Mouse (Mus musculus): ENCODE data around the gene Thoc3.

Thoc3 gene

DNA sequence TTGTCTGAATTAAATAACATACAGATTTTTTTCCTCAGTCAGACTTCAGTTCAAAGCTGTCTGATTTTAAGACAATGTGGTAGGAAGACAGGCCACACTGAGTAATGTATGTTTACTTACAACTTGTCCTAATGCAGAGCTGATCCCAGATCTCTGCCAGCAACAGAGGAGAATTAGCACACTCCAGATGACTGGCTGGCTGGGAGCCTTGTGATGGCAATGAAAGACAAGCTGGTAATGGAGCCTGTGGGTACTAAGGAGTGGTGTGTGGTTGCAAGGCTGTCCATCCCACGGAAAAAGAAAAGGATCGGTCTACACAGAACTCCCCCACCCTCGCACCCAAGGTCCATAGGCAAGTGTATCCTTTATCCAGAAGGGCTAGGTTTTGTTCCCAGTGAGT is 25.0 kb downstream of the Thoc3 start:
- no peak for DNase-seq (ENCODE audit: low spot score in 2 of 2)

DNA sequence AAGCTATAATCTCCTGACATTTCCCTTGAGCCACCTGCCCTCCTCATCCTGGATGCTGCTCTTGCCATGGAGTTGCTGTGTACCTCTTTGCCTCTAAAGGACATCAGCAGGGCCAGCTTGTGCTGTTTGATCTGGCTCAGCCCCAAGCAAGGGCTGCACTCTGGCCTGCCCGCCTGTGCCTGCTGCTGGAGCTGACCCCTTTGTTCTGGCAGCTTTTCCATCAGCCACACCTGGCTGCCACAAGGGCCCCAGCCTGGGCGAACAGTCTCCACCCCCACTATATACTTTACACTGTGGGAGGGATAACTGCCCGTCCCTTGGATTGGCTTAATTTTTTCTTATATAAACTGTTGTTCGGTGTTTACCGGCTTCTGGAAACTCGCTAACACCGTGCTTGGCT is 28.7 kb downstream of the Thoc3 start:
- DNase-seq (ENCODE audit: low spot score in 2 of 2): no peak

DNA sequence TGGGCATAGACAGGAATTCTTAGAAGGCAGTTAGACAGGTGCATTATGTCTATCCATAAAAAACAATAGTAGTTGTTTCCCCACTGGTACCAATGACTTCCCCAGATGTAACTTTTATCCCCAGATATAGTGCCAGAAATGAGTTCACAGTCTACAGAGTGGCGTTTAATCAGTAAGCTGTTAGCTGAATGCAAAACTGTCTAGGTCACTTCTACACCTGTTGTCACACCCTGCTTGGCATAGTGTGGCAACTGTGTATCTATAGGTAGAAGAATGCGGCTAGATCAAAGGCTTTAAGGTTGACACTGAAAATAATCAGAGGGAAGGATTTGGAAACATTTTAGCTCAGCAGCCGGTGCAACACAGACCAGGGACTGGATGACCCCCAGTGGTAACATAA is 29.8 kb downstream of the Thoc3 start:
- no peak for DNase-seq (ENCODE audit: low spot score in 2 of 2)

DNA sequence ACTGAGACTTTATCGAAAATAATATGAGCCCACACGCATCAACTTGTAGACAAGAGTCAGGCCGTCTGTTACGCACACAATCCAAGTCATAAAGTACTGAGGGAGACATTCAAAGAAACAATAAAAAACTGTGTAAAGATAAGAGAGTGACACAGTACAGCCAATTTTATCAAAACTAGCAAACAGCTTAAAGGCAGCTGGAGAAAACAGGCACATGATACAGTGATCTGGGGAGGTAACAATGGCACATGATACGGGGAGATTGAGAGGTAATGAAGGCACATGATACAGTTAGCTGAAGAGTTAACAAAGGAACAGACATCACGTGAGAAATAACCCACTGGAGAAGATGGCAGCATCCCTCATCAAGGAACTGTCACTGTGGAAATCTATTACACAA is 31.6 kb downstream of the Thoc3 start:
- no peak for DNase-seq (ENCODE audit: low spot score in 2 of 2)

DNA sequence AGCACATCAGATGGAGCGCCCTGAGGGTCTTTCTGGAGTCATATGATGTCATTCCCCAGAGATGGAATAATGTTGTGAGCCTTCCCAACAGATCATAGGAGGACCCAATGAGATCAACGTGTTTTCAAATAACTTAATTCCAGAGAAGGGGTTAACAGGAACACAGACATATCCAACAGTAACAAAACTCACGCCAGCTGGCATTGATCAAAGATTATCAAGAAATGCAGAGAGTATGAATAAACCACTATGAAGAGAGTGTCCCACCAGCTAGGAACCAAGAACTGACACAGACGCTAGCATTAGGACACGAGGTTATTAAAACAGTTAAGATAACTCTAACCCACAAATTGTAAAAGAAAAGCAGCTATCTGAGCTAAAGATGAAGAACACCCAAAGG is 32.0 kb downstream of the Thoc3 start:
- DNase-seq (ENCODE audit: low spot score in 2 of 2): no peak

DNA sequence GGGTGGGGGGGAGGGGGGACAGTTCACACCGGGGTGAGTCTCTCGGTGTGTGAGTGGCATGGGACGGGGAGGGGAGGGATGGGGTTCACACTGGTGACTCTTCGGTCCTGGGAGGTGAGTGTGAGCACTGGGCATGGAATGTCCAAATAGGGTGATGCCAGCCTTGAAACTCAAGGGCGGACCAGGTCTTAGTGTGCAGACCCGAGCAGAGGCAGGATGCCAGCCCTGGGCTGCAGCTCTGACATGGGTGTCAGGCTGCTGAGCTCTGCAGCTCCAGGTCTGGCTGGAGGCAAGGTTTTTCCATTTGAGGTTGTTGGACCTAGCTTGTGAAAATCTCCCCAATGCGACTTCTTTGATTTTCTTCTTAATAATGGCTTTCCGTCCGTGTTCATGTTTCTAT is 37.5 kb downstream of the Thoc3 start:
- no peak for DNase-seq (ENCODE audit: low spot score in 2 of 2)

DNA sequence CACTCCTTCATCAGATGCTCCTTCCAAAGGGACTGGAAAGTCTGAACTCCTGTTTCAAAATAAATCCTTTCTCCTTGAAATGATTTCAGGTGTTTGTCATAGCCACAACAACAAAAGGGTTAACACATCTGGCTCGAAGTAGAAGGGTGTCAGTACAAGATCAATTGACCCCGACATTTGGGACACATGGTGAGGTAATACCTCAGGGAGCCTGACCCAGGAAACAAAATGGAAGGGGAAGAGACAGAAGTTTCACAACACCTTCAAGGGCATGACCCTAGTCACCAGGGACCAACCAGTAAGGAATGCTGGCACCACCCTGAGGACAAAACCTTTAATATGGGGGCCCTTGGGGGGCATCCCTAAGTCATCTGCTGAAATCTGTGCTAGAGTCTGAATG is 38.6 kb downstream of the Thoc3 start:
- DNase-seq (ENCODE audit: low spot score in 2 of 2): no peak

DNA sequence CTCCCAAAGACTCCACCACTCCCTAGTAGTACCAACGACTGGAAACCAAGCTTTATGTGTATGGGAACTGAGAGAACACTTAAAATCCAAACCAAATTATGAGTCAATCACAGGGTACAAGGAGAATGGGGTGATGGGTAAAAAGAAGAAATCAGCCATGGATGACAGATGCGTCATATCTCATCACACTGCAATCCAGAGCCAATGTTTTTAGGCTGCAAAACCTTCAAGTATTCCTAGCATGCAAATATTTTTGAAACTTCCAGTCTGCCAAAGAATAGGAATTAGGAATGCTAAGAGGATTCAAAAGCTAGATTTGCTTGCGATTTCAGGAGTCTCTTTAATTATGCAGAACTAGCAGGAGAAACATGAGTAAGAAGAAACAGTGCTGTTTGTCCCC is 39.9 kb downstream of the Thoc3 start:
- no peak for DNase-seq (ENCODE audit: low spot score in 2 of 2)

DNA sequence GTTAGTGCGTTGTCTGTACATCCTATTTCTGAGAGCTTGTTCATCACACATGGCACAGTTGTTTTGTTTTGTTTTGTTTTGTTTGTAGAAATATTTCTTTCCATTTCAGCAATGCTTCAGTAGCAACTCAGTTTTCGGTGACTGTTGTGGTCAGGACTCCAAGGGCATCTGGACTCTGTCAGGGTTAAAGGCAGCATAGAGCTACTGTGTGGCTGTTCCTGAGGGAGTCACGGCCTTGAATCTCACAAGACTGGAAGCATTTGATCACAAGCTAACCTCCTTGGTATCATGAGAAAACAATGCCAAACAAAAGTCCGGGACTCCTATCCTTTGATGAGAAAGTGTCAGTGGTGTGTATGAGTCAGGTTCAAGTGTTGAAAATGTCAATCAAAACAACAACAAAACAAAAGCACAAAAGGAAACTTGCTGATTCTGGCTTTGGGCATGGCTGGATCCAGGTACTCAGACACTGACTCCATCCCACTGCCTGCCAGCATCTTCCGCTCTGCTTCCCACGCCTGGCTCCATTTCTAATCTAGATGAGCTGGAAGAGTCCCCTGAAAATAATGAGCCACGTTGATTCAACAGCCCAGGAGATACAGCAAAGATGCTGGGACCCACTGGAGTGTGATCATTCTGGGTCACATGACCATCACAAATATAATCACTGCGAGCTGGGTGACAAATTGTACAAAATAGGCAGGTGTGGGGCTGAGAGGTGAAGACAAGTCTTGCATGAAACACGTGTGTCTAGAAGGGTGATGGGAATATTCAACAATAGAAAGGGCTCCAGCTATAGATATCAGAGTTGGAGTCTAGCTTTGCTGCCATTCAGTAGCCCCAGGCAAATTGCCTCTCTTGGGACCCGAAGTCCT is 41.6 kb downstream of the Thoc3 start:
- no peak for DNase-seq (ENCODE audit: low spot score in 2 of 2)

DNA sequence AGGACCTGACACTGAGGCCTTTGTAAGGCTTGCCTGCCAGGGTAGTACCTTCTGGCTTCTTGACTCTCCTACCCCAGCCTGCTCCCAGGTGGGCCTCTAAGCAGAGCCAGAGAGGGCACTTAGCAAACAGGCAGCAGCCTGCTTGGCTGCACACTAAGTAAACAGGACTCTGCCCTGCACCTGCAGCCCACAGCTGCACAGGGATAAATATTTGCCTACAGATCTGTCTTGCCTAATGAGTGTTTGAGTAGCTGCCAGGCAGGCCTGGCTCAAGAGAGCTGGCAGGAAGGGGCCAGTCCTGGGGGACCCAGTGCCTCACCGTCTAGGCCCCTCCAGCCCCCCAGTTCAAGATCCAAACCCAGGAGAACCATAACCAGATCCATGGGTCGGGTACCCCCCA is 43.4 kb downstream of the Thoc3 start:
- peak; percentile 26 to 33 for DNase-seq (ENCODE audit: low spot score in 2 of 2)

DNA sequence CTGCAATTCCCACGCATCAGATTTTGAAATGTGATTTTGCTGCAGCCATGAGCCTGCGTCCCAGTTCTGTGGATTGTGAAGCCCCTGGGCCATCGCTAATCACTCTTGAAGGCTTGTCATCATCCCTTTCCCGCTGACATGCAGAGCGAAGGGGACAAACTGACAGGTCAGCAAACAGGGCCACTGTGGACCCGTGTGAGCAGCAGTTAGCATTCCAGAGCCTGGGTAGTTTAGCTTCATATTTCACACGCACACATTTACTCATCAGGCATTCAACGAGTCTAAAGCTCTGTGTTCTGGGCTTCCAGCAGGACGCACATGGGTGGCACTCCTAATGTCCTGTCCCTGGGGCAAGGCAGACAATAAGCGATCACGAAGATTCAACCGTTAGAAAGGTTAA is 48.4 kb downstream of the Thoc3 start:
- DNase-seq (ENCODE audit: low spot score in 2 of 2): no peak

DNA sequence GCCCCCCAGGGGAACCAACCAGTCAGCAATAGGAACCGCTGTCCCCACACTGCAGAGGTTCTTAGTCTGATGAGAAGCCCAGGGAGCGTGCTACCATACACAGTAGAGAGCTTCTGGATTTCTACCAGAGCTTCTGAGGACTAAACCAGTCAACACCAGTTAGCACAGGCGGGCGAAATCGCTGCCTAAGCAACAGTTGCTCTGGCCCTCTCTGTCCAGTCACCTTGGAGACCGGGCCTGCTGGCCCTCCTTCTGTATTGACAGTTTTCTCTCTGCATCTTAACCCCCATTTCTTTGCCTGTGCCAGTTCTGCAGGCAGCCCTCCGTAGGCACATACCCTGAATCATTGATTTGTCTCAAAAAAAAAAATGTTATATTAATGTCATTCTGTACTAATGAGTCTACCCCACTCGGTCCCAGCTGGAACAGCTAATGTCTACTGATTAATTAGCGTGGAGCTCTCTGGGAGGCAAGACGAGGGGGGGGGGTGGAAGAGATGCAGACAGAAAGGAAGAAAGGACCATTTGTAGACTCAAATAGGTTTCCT is 49.8 kb downstream of the Thoc3 start:
- no peak for DNase-seq (ENCODE audit: low spot score in 2 of 2)

DNA sequence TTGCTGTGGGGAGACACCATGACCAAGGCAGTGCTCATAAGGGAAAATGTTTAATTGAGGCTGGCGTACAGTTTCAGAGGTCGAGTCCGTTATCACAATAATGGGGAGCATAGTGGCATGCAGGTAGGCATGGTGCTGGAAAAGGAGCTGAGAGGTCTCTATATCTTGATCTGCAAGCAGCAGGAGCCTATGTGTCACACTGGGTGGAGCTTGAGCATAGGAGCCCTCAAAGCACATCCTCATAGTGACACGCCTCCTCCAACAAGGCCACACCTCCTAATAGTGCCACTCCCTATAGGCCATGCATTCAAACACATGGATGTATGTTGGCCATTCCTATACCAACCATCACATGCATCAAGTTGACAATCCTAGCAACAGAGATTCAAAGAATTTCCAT is 53.6 kb downstream of the Thoc3 start:
- no peak for DNase-seq (ENCODE audit: low spot score in 2 of 2)

DNA sequence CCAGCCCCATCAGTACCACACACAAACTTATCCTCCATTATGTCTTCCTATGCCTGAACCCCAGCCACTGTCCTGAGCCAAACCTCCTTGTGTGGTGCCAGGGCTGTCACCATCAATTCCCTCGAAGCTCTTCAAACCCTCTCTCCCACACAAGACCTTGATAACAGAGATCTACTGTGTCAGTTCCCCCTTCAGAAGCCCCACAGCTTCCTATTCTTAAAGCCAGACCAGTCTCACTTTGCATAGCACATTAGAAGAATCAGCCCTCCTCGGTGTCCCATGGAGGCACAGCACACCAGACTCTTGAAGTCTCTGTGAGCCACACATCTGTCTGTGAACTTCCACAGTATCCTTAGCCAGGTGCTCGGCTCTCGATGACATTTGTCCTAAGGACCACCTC is 55.9 kb downstream of the Thoc3 start:
- DNase-seq (ENCODE audit: low spot score in 2 of 2): no peak

DNA sequence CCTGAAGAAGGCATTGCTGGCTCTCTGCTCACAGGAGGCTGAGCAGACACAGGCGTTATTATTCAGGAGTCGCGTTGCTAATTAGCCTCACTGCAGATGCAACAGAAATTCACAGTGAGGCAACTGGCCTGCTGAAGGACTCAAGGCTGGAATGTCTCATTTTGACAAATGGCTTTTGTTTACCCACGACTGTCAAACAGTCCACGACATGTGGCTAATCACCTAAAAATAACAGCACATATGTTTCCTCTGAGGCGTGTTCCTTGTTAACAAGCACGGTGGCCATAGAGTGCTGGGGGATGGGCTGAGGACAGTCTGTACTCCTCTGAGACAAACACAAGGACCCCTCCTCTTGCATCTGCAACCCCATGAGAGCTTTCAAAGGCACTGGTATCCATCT is 56.4 kb downstream of the Thoc3 start:
- DNase-seq (ENCODE audit: low spot score in 2 of 2): no peak

DNA sequence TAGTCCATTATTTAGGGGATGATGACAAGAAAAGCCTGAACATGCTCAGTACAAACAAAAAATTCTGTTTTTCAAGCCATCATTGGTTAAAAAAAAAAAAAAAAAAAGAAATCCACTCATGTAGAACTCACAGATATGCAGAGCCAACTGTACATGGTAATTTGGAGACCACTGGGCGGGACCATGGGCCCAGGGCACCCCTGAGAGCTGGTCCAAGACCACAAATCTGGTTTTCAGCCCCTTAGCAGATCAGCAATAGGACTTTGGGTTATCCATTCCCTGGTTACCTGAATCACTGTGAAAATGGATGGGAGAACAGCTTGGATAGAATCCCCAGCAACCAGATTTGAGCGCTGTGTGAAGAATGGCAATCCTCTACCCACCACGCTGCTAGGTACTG is 57.0 kb downstream of the Thoc3 start:
- no peak for DNase-seq (ENCODE audit: low spot score in 2 of 2)

Data from thymus, postnatal 10 days (tissue).